Mouse (Mus musculus): ENCODE data around the gene Tiparp.

The Tiparp gene

GRCm38 (mm10) chr3:65529471-65530215 lies 1.4 kb downstream of the Tiparp start:
- DNase-seq (ENCODE audit: low spot score in 2 of 2) = no peak

DNA sequence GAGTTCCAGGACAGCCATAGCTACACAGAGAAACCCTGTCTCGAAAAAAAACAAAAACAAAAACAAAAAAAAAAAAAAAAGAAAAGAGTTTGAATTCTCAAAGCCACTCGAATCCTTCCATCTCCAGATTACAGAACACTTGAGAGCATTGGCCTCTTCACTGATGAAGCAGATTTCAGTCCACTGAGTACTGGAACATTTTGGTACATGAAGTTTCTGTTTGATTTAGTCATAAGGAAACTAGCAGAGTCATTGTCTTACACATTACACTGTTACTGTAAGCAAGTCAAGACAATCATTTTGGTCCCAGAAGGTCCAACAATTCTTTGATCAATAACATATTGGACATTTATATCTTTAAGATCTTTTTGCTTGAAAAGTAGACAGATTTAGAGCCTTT lies 4.8 kb downstream of the Tiparp start:
- DNase-seq (ENCODE audit: low spot score in 2 of 2) = no peak

- DNase-seq (ENCODE audit: low spot score in 2 of 2) = no peak
Measured at GRCm38 (mm10) chr3:65533598-65533997, 5.4 kb downstream of the Tiparp start.

GRCm38 (mm10) chr3:65534488-65534887 lies 6.3 kb downstream of the Tiparp start:
- DNase-seq (ENCODE audit: low spot score in 2 of 2) = no peak

GRCm38 (mm10) chr3:65535087-65535761 lies 7.0 kb downstream of the Tiparp start:
- DNase-seq (ENCODE audit: low spot score in 2 of 2) = no peak

GRCm38 (mm10) chr3:65537288-65537687 lies 9.1 kb downstream of the Tiparp start:
- DNase-seq (ENCODE audit: low spot score in 2 of 2) = no peak

DNA sequence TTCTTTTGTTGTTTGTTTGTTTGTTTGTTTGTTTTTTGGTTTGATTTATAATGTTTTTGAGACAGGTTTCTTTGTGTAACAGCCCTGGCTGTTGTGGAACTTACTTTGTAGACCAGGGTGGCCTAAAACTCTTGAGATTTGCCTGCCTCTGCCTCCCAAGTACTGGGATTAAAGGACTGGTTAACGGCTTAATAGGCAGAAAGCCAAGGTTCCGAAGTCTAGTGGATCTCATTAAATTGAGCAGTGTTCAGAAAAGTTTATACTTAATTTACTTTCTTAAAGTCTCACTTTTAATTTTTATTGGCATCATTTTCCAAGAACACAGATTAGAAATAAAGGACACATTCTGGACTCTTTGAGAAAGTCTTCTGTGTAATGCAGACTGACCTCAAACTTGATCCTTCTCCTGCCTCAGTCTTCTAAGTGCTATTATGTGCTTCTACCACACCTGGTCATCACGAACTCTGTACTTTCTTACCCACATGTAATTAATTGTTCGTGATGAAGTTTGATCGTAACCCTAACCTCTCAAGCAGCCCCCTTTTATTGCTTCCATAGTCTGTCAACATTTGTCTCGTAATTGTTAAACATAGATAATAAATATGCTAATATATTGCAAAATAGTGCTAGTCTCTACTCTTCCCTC lies 12.8 kb downstream of the Tiparp start:
- no peak for DNase-seq (ENCODE audit: low spot score in 2 of 2)

DNA sequence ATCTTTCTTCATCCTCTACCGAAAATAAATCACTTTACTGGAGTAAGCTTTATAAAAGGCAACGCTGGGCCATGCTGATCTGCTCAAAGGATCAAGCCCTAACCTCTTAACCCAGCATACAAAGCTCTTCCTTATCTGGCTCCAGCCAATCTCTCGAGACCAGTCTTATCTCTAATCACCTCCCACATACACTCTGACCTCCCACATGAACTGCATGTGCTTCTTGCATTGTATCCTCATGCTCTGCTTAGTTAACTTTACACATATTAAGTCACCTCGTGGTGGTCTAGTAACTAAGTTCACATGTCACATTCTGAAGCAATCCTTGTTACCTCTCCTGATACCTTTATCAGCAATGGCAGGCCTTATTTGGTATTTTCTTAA lies 13.3 kb downstream of the Tiparp start:
- no peak for DNase-seq (ENCODE audit: low spot score in 2 of 2)

GRCm38 (mm10) chr3:65549785-65550184 lies 21.6 kb downstream of the Tiparp start:
- no peak for DNase-seq (ENCODE audit: low spot score in 2 of 2)

DNA sequence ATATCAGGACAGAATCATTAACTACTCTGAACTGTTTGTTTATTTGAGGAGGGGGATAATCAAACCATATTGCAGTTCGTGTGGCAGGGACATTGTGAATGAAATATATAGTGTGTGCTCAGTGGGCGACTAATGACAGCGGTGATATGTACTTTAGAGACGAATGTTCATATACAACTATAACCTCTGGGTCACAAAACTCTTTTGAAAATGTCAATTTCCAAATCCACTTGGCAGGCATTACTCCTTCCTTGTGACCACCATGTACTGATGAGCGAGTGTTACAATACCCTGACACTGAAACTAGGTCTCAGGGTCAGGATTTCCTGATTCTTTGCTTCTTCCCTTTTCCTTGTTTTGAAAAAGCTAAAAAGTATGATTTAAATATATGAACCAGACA lies 22.9 kb downstream of the Tiparp start:
- no peak for DNase-seq (ENCODE audit: low spot score in 2 of 2)

DNA sequence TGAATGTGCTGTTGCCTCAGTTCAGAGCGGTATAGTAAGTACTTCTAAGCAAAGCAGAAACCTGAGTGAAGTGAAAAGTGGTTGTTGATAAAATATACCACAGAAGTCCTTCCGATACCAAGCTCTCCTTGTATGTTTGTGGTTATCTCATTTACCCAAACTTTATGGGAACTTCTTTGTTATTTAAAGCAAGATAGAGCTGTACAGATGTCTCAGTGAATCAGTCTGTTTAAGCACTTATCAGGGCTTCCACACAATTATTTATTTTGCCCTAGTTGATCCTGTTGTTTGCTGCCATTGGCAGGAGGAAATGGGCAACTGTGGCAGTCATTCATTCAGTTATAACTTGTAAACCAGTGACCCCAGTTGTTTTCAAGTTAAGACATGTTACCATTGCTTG lies 26.4 kb downstream of the Tiparp start:
- DNase-seq (ENCODE audit: low spot score in 2 of 2) = no peak

DNA sequence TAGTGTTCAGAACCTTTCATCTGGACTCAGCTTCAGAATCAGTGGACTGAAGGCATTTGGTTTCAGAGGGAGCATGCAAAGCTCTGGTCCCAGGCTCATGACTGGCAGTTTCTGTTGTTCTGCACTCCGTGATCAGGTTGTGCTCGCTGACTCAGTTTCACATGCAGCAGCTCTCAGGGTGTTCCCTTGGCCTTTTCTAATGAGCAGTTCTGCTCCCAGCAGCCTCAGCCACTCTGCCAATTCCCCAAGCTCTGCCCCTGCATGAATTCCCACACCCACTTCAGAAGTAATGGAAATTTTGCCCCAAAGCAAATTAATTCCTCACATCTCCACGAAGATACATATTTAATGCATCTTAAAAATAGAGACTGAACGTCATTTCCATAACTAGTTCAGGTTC lies 30.5 kb downstream of the Tiparp start:
- DNase-seq (ENCODE audit: low spot score in 2 of 2) = no peak

DNA sequence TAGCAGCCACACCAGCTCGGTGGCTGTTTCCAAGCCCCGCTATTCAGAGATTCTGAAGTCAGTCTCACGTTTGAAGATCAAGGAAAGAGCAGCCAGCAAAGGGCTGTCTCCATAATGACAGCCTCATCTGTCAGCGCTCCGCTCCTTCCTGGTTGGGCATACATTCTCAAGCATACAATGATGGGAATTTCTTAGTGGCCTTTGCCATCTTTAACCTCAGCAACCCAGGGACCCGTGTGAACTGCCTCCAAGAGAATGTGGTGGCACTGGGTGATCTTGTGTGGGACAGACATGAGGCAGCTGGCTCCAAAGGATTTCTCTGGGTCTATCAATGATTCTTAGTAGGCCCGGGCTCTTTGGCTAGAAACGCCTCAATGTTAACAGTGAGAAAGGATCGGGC lies 34.0 kb downstream of the Tiparp start:
- no peak for DNase-seq (ENCODE audit: low spot score in 2 of 2)

GRCm38 (mm10) chr3:65562694-65563093 lies 34.5 kb downstream of the Tiparp start:
- DNase-seq (ENCODE audit: low spot score in 2 of 2) = no peak

DNA sequence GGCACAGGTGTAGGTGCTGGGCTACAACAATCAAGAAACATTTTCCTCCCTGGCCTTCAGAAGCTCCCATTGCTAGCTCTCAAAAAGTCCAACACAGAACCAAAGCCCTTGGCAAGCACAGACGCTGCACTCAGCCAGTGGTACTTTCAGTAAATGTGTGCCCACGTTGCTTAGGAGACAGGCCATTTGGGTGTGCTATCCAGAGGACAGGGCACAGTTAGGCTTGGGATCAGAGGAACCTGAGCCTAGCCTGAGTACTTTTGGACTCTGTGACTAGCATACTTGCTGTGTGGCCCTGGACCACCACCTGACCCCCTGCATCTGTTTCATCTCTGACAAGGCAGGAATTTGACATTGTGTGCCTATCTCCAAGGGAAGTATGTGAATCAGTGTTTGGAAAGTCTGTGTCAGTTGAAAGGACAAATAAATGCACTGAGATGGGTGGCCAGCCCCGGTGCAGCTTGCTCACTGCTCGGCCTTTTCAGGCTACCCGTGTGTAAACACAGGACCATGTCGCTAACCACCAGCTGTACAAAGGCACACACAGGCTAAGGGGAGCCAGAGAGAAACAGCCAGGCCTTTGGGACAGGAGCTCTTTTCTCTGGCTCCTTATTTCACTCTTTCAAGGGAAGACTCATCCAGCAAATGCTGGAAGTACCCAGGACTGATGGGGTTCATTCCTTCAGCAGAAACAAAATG lies 35.9 kb downstream of the Tiparp start:
- no peak for DNase-seq (ENCODE audit: low spot score in 2 of 2)

DNA sequence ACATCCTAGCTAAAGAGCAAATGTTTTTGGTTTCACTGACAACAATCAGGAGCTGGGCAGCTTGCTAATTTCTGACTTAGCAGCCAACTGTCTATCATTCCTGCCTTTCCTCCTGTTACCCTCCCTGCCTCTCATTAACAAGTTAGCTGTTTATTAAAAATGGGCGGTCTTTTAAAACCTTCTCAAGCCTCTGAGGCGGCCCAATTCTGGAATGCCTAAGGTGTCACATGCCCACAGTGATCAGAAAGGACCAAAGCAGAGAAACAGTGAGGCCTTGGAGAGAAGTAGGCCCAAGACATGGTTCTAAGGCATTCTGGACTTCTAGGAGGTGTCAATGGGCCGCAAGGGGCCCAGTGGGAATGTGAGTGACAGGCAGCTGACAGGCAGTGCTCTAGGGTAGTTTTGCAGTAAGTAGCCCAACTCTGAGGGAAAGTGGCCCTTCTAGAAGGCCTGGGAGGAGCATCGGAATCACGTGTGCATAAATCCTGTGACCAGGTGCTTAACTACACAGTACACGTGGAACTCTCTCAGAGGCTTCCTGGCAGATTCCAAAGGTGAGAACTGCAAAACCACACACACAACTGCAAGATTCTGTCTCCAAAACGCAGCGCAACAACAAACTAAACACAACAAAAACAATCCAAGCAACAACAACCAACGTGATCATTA lies 37.6 kb downstream of the Tiparp start:
- no peak for DNase-seq (ENCODE audit: low spot score in 2 of 2)

DNA sequence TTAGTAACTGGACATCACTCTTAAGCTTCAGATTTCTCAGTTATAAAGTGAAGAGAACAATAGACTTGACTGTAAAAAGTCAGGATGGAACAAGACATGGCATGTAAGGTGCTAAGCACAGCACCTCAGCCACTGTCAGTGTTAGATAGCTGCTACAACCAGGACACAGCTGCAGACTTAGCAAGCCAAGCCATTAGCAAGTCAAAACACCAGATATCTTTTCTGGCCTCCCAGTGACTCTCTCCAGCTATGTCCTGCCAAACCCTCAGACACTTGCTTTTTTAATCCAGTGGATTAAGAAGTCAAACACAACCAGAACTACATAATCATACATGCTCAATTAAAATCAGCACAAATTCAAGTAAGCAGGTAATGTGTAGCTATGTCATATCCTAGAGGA lies 41.7 kb downstream of the Tiparp start:
- DNase-seq (ENCODE audit: low spot score in 2 of 2) = no peak

GRCm38 (mm10) chr3:65573516-65573915 lies 45.3 kb downstream of the Tiparp start:
- no peak for DNase-seq (ENCODE audit: low spot score in 2 of 2)

GRCm38 (mm10) chr3:65577602-65578001 lies 49.4 kb downstream of the Tiparp start:
- DNase-seq (ENCODE audit: low spot score in 2 of 2) = no peak

GRCm38 (mm10) chr3:65579260-65579921 lies 51.2 kb downstream of the Tiparp start:
- DNase-seq (ENCODE audit: low spot score in 2 of 2) = no peak

DNA sequence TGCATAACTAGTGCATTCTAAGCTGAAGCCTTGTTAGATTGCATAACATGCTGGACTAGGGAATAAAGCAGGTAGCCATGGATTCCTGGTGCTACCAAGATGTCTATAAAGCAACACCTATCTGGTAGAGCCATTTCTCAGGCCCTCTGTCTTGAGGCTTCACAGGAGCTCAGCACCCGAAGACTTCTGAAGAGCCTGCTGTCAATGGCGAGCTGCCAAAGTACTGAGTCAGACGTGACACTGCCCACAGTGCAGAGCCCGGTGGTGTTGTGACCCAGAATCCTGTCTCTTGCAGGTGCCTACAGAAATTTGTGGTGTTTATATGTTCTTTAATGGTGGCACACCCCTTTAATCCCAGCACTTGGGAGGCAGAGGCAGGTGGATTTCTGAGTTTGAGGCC lies 53.4 kb downstream of the Tiparp start:
- no peak for DNase-seq (ENCODE audit: low spot score in 2 of 2)

All from urinary bladder, postnatal 4 days (tissue).